Mouse (Mus musculus) MEL (cell line): ENCODE results near the gene Fam172a. TPM values are rescaled to one million over a fixed set of nuclear protein-coding genes. Genes with fewer than 3 reads are reported as not detected.

Experiments used
- DNase-seq: peaks from one replicate; pipeline ENCODE4 v3.0.0; 2011; ENCODE audit warnings: low read depth, low spot score
- H3K27ac ChIP-seq: 2 replicates; pipeline ENCODE4 v1.5.1; 2012; ENCODE audit warnings: low read depth, mild to moderate bottlenecking, control low read depth, low read length, moderate library complexity; ENCODE audit not compliant: control insufficient read depth
- H3K27me3 ChIP-seq, 2 experiments: fragments of 150-350 bp in 1 of 2; sonication (generic) in 1 of 2; 2 replicates each; pipeline ENCODE4 v1.6.1; 2012; ENCODE audit warnings: low read length in 2 of 2, mild to moderate bottlenecking in 2 of 2, improper control_type of control experiment in 1 of 2, moderate library complexity in 1 of 2; ENCODE audit not compliant: insufficient read depth in 2 of 2, control insufficient read depth in 1 of 2
- H3K36me3 ChIP-seq, 2 experiments: 2 replicates each; pipeline ENCODE4 v1.6.1; 2012 to 2014; ENCODE audit warnings: low read length in 2 of 2, improper control_type of control experiment in 1 of 2, inconsistent platforms in 1 of 2, mild to moderate bottlenecking in 1 of 2; ENCODE audit not compliant: insufficient read depth in 2 of 2, control insufficient read depth in 1 of 2
- H3K4me1 ChIP-seq, 2 experiments: fragments of 150-350 bp in 1 of 2; sonication (generic) in 1 of 2; 2 replicates each; pipeline ENCODE4 v1.6.1; 2012; ENCODE audit warnings: low read length in 2 of 2, improper control_type of control experiment in 1 of 2, mild to moderate bottlenecking in 1 of 2; ENCODE audit not compliant: insufficient read depth in 2 of 2, control insufficient read depth in 1 of 2
- H3K4me3 ChIP-seq, 2 experiments: fragments of 150-350 bp in 1 of 2; sonication (generic) in 1 of 2; 2 replicates each; pipeline ENCODE4 v1.5.1; 2012; ENCODE audit warnings: low read depth in 2 of 2, low read length in 2 of 2, mild to moderate bottlenecking in 2 of 2, moderate library complexity in 2 of 2, control low read depth in 1 of 2, improper control_type of control experiment in 1 of 2; ENCODE audit not compliant: control insufficient read depth in 1 of 2, insufficient read depth in 1 of 2
- H3K79me2 ChIP-seq: 2 replicates; pipeline ENCODE4 v1.6.1; 2012; ENCODE audit warnings: mild to moderate bottlenecking, low read length, moderate library complexity; ENCODE audit not compliant: control insufficient read depth, poor library complexity, insufficient read depth
- H3K9ac ChIP-seq: 2 replicates; pipeline ENCODE4 v1.6.1; 2012; ENCODE audit warnings: low read depth, mild to moderate bottlenecking, control low read depth, low read length, moderate library complexity; ENCODE audit not compliant: control insufficient read depth, poor library complexity, severe bottlenecking
- H3K9me3 ChIP-seq: fragments of 150-350 bp; sonication (generic); replicated peaks from 2 replicates; pipeline ENCODE4 v1.6.1; 2012; ENCODE audit warnings: mild to moderate bottlenecking, low read length, improper control_type of control experiment, moderate library complexity; ENCODE audit not compliant: insufficient read depth
- BHLHE40 ChIP-seq: IDR thresholded peaks from 2 replicates; pipeline ENCODE4 v1.6.1; 2012; ENCODE audit warnings: low read depth, mild to moderate bottlenecking, inconsistent platforms, low read length, improper control_type of control experiment, borderline replicate concordance
- CTCF ChIP-seq, 3 experiments: IDR thresholded peaks in 2 of 3; conservative IDR thresholded peaks in 1 of 3; 2 replicates each; pipeline ENCODE4 v1.5.1; 2011 to 2012; ENCODE audit warnings: low read length in 3 of 3, low read depth in 2 of 3, mild to moderate bottlenecking in 2 of 3, improper control_type of control experiment in 1 of 3, inconsistent platforms in 1 of 3, mixed read lengths in 1 of 3, moderate library complexity in 1 of 3; ENCODE audit not compliant: control insufficient read depth in 1 of 3, insufficient read depth in 1 of 3, poor library complexity in 1 of 3, severe bottlenecking in 1 of 3
- ETS1 ChIP-seq: IDR thresholded peaks from 2 replicates; pipeline ENCODE4 v1.6.1; 2012; ENCODE audit warnings: low read depth, mild to moderate bottlenecking, inconsistent platforms, low read length, improper control_type of control experiment, moderate library complexity
- GABPA ChIP-seq: IDR thresholded peaks from 2 replicates; pipeline ENCODE4 v1.6.1; 2012; ENCODE audit warnings: low read depth, mild to moderate bottlenecking, inconsistent platforms, low read length, improper control_type of control experiment, moderate library complexity
- KAT2A ChIP-seq: conservative IDR thresholded peaks from 2 replicates; pipeline ENCODE4 v1.6.1; 2012; ENCODE audit warnings: low read depth, low read length, improper control_type of control experiment, inconsistent platforms
- MAFK ChIP-seq: IDR thresholded peaks from 2 replicates; pipeline ENCODE4 v1.6.1; 2011; ENCODE audit warnings: low read depth, mild to moderate bottlenecking, low read length, improper control_type of control experiment, borderline replicate concordance
- MAX ChIP-seq: IDR thresholded peaks from 2 replicates; pipeline ENCODE4 v1.6.1; 2011; ENCODE audit warnings: low read length, improper control_type of control experiment
- MXI1 ChIP-seq: IDR thresholded peaks from 2 replicates; pipeline ENCODE4 v1.6.1; 2011; ENCODE audit warnings: mild to moderate bottlenecking, low read depth, low read length, improper control_type of control experiment
- MYB ChIP-seq: IDR thresholded peaks from 2 replicates; pipeline ENCODE4 v1.6.1; 2011; ENCODE audit warnings: mild to moderate bottlenecking, low read depth, low read length, improper control_type of control experiment
- POLR2A ChIP-seq, 2 experiments: IDR thresholded peaks; 2 replicates each; pipeline ENCODE4 v1.6.1; 2011 to 2012; ENCODE audit warnings: low read length in 2 of 2, mild to moderate bottlenecking in 2 of 2, control low read depth in 1 of 2, improper control_type of control experiment in 1 of 2, low read depth in 1 of 2, moderate library complexity in 1 of 2; ENCODE audit not compliant: control insufficient read depth in 1 of 2, insufficient read depth in 1 of 2, poor library complexity in 1 of 2
- RAD21 ChIP-seq: IDR thresholded peaks from 2 replicates; pipeline ENCODE4 v1.6.1; 2011; ENCODE audit warnings: mild to moderate bottlenecking, low read depth, low read length, improper control_type of control experiment
- SIN3A ChIP-seq: IDR thresholded peaks from 2 replicates; pipeline ENCODE4 v1.6.1; 2012; ENCODE audit warnings: low read length, improper control_type of control experiment, inconsistent platforms
- TAL1 ChIP-seq: IDR thresholded peaks from 2 replicates; pipeline ENCODE4 v1.6.1; 2012; ENCODE audit warnings: mild to moderate bottlenecking, inconsistent platforms, low read length, moderate library complexity, mixed read lengths
- TCF12 ChIP-seq: IDR thresholded peaks from 2 replicates; pipeline ENCODE4 v1.6.1; 2014; ENCODE audit warnings: low read depth, mild to moderate bottlenecking, inconsistent platforms, low read length, improper control_type of control experiment, moderate library complexity
- USF1 ChIP-seq: IDR thresholded peaks from 2 replicates; pipeline ENCODE4 v1.6.1; 2014; ENCODE audit warnings: low read depth, mild to moderate bottlenecking, inconsistent platforms, low read length, improper control_type of control experiment, moderate library complexity
- USF2 ChIP-seq, 2 experiments: IDR thresholded peaks; 2 replicates each; pipeline ENCODE4 v1.6.1; 2011 to 2012; ENCODE audit warnings: improper control_type of control experiment in 2 of 2, low read length in 2 of 2, borderline replicate concordance in 1 of 2, inconsistent platforms in 1 of 2, low read depth in 1 of 2, mild to moderate bottlenecking in 1 of 2; ENCODE audit not compliant: insufficient read depth in 1 of 2
- ZC3H11A ChIP-seq: IDR thresholded peaks from 2 replicates; pipeline ENCODE4 v1.6.1; 2012; ENCODE audit warnings: low read depth, mild to moderate bottlenecking, inconsistent platforms, low read length, improper control_type of control experiment
- ZKSCAN1 ChIP-seq: IDR thresholded peaks from 2 replicates; pipeline ENCODE4 v1.6.1; 2012; ENCODE audit warnings: low read depth, mild to moderate bottlenecking, inconsistent platforms, low read length, improper control_type of control experiment, moderate library complexity
- ZMIZ1 ChIP-seq: IDR thresholded peaks from 2 replicates; pipeline ENCODE4 v1.6.1; 2012; ENCODE audit warnings: low read depth, mild to moderate bottlenecking, inconsistent platforms, low read length, improper control_type of control experiment, moderate library complexity
- ZNF384 ChIP-seq: IDR thresholded peaks from 2 replicates; pipeline ENCODE4 v1.6.1; 2012; ENCODE audit warnings: low read depth, mild to moderate bottlenecking, inconsistent platforms, low read length, improper control_type of control experiment
- polyA plus RNA-seq, 2 experiments: library from polyadenylated mRNA; stranded (reverse) in 1 of 2; unstranded in 1 of 2; fragments of >175 nt in 1 of 2; fragments of >200 nt in 1 of 2; gene quantifications; 2 replicates each; pipeline versions ENCODE4 v1.2.1 to v1.2.4; 2012; ENCODE audit warnings: low replicate concordance in 2 of 2, low read depth in 1 of 2; ENCODE audit not compliant: insufficient read length in 2 of 2, insufficient read depth in 1 of 2, missing spikeins in 1 of 2
- total RNA-seq: library from RNA; depleted of rRNA; stranded (reverse); fragments of 300-350 nt; gene quantifications from 2 replicates; pipeline ENCODE4 v1.2.3, GENCODE M21; 2012

Fam172a gene
- total and polyA plus RNA-seq, 3 experiments: 13.4 to 358 (median 19.6) TPM

DNA sequence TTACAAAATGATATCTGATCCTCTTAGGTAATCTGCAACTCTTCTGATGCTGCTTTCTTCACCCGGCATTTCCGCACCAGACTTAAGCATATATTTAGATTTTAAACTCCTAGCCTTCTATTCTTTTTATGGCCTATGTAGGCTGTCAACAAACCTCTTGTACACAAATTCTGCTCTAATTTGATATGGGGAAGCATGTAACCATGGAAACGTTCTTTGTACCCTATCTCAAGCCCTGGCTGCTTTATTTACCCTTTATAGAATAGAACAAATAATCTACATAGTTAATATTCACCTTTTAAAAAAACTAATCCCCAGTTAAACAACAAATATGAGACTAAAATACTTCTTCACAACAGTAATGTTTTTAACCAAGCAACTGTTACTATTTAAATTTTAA, 176.7 kb downstream of the Fam172a start:
- DNase-seq: no peak
- no peaks in the 10 kb centered on the region for H3K79me2 ChIP-seq
- no peaks in the 10 kb centered on the region for H3K4me1 ChIP-seq
- H3K27ac ChIP-seq: no peak overlapping the region
- H3K27me3 ChIP-seq: no peaks in the 10 kb centered on the region
- no peak overlapping the region for H3K4me3 ChIP-seq
- no peaks in the 10 kb centered on the region; a peak in 1 of 4 replicates for H3K36me3 ChIP-seq
- TF ChIP-seq MAX (no peak), TAL1 (no peak), TCF12 (no peak), ZKSCAN1 (no peak), ETS1 (no peak), MAFK (no peak), GABPA (no peak), BHLHE40 (no peak), MXI1 (no peak), POLR2A (IDR thresholded peaks at IDR 0.05; ENCODE audit: control insufficient read depth in 1 of 2, insufficient read depth in 1 of 2, low read depth in 1 of 2, low read length in 2 of 2, poor library complexity in 1 of 2) (no peak), ZNF384 (no peak), KAT2A (no peak), USF2 (IDR thresholded peaks at IDR 0.05; ENCODE audit: borderline replicate concordance in 1 of 2, insufficient read depth in 1 of 2, low read depth in 1 of 2, low read length in 2 of 2) (no peak), MYB (no peak), USF1 (no peak), RAD21 (no peak), SIN3A (no peak)
- H3K9ac ChIP-seq: no peak overlapping the region
- no peaks in the 10 kb centered on the region for H3K9me3 ChIP-seq

DNA sequence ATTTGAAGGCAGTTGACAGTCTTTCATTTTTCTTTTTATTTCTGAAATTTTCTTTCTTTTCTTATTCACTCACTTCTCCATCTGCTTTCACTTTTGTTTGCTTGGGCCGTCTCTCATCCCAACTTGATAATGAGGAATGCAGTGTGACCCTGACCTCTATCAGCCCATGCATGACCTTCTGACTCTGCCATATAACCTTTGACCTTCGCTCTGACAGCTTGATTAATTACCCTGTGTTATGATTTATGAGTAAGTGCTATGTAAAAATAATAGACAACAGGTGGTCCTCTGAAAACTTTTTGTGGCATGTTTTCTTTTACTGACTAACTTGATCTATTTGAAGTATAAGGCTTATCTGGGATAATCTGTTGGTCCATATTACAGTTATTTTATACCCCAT, 195.8 kb downstream of the Fam172a start:
- Histone ChIP-seq H3K79me2 (no peaks in the 10 kb centered on the region), H3K27ac (no peak overlapping the region), H3K36me3 (peaks cover 0 to 11% of the 10 kb centered on the region in 2 experiments; a peak in 2 of 4 replicates), H3K4me3 (no peak overlapping the region), H3K27me3 (no peaks in the 10 kb centered on the region), H3K9me3 (no peaks in the 10 kb centered on the region), H3K4me1 (peaks cover 2 to 11% of the 10 kb centered on the region in 2 experiments; a peak in 3 of 4 replicates)
- TF ChIP-seq ZMIZ1 (no peak), CTCF (IDR thresholded peaks at IDR 0.05 in 2 of 3, conservative IDR thresholded peaks at IDR 0.05 in 1 of 3; ENCODE audit: control insufficient read depth in 1 of 3, insufficient read depth in 1 of 3, low read depth in 2 of 3, low read length in 3 of 3, poor library complexity in 1 of 3, severe bottlenecking in 1 of 3) (no peak), ZC3H11A (no peak), RAD21 (no peak)
- TF ChIP-seq, all 39 proteins: peak for 0
- DNase-seq: no peak
- no peak overlapping the region for H3K9ac ChIP-seq
